Mouse (Mus musculus) adrenal gland, postnatal 14 days (tissue): ENCODE data around the gene Actn4. TPM values are rescaled to one million over a fixed set of nuclear protein-coding genes. Genes with fewer than 3 reads are reported as not detected.

ENCODE experiments used
- DNase-seq: peaks from one replicate; pipeline ENCODE4 v3.0.0; 2021; ENCODE audit warnings: mixed read lengths
- total RNA-seq: library from RNA; stranded (reverse); gene quantifications from 2 replicates; pipeline ENCODE4 v1.2.3, GENCODE M21; 2021

Gene Actn4
- total RNA-seq, 1 experiment from 2014 or later: 282 TPM

GRCm38 (mm10) chr7:28924802-28925201 is 37.3 kb downstream of the Actn4 start:
- no peak for DNase-seq

- DNase-seq: peak; percentile 21
These were observed 38.3 kb downstream of the Actn4 start for GRCm38 (mm10) chr7:28923865-28924291.

- peak; percentile 7 for DNase-seq
These were observed 39.5 kb downstream of the Actn4 start for GRCm38 (mm10) chr7:28922606-28923005.

- peak; percentile 76 for DNase-seq
These were observed 40.2 kb downstream of the Actn4 start for GRCm38 (mm10) chr7:28921722-28922465.

- DNase-seq: peak; percentile 10
These were observed 41.0 kb downstream of the Actn4 start for GRCm38 (mm10) chr7:28921178-28921577.

- peak; percentile 91 for DNase-seq
These were observed 42.3 kb downstream of the Actn4 start for GRCm38 (mm10) chr7:28919815-28920214.

- no peak for DNase-seq
These were observed 43.6 kb downstream of the Actn4 start for GRCm38 (mm10) chr7:28918540-28918939.

GRCm38 (mm10) chr7:28917503-28918426 is 44.4 kb downstream of the Actn4 start:
- peak; percentile 83 for DNase-seq

GRCm38 (mm10) chr7:28916491-28916890 is 45.6 kb downstream of the Actn4 start:
- DNase-seq: peak; percentile 27

GRCm38 (mm10) chr7:28913171-28913570 is 49.0 kb downstream of the Actn4 start:
- no peak for DNase-seq

GRCm38 (mm10) chr7:28911632-28912031 is 50.5 kb downstream of the Actn4 start:
- peak; percentile 74 for DNase-seq

GRCm38 (mm10) chr7:28907195-28907594 is 54.9 kb downstream of the Actn4 start:
- no peak for DNase-seq

- DNase-seq: no peak
These were observed 58.4 kb downstream of the Actn4 start for GRCm38 (mm10) chr7:28903778-28904177.

GRCm38 (mm10) chr7:28902809-28903208 is 59.3 kb downstream of the Actn4 start:
- DNase-seq: no peak

GRCm38 (mm10) chr7:28902180-28902579 is 60.0 kb downstream of the Actn4 start:
- DNase-seq: peak; percentile 72

GRCm38 (mm10) chr7:28901311-28902125 is 60.6 kb downstream of the Actn4 start:
- peak; percentile 53 for DNase-seq

- DNase-seq: no peak
These were observed 62.2 kb downstream of the Actn4 start for GRCm38 (mm10) chr7:28899972-28900371.

GRCm38 (mm10) chr7:28897661-28898060 is 64.5 kb downstream of the Actn4 start:
- DNase-seq: no peak

- DNase-seq: no peak
These were observed 67.2 kb downstream of the Actn4 start for GRCm38 (mm10) chr7:28894942-28895341.

GRCm38 (mm10) chr7:28893643-28894265 is 68.4 kb downstream of the Actn4 start:
- peak; percentile 77 for DNase-seq

GRCm38 (mm10) chr7:28892601-28893000 is 69.5 kb downstream of the Actn4 start:
- DNase-seq: no peak

- DNase-seq: no peak
These were observed 73.4 kb downstream of the Actn4 start for GRCm38 (mm10) chr7:28888701-28889161.
